Mouse (Mus musculus) hematopoietic stem cell, adult 5-6 weeks (primary cell): ENCODE measurements around the gene Ncan. TPM values are rescaled to one million over a fixed set of nuclear protein-coding genes. Genes with fewer than 3 reads are reported as not detected.

ENCODE experiments used
- total RNA-seq: library from RNA; stranded (forward); fragments of 172-1452, 232-1000 nt; gene quantifications from 2 replicates; pipeline ENCODE4 v1.2.3, GENCODE M21; 2017

Ncan gene
- total RNA-seq, 1 experiment from 2014 or later: not detected

Other genes starting within 250 kb of the Ncan start
- gene Cilp2, start 233.2 kb downstream of the Ncan start, total RNA-seq: 0.25 TPM in 1 of 2 replicates, not detected in the other
- 2.2 TPM in 1 of 2 replicates, not detected in the other for gene Tssk6, start 218.7 kb downstream of the Ncan start, total RNA-seq
- 90.0 and 103 TPM in 2 replicates for gene Ndufa13, start 218.3 kb downstream of the Ncan start, total RNA-seq
- not detected in 2 replicates for gene Yjefn3, start 218.2 kb downstream of the Ncan start, total RNA-seq
- 37.5 and 63.5 TPM in 2 replicates for gene Gatad2a, start 124.5 kb downstream of the Ncan start, total RNA-seq
- gene Mau2, start 78.1 kb downstream of the Ncan start, total RNA-seq: 35.5 and 45.4 TPM in 2 replicates
- 28.4 and 37.7 TPM in 2 replicates for gene Sugp1, start 78.1 kb downstream of the Ncan start, total RNA-seq
- 0.63 TPM in 1 of 2 replicates, not detected in the other for gene Tm6sf2, start 47.9 kb downstream of the Ncan start, total RNA-seq
- 0.31 TPM in 1 of 2 replicates, not detected in the other for gene Hapln4, start 37.4 kb downstream of the Ncan start, total RNA-seq
- 11.4 and 13.9 TPM in 2 replicates for gene Nr2c2ap, start 10.5 kb upstream of the Ncan start, total RNA-seq
- 6.8 and 22.8 TPM in 2 replicates for gene Rfxank, start 18.3 kb upstream of the Ncan start, total RNA-seq
- 39.0 and 43.0 TPM in 2 replicates for gene Borcs8, start 18.6 kb upstream of the Ncan start, total RNA-seq
- gene Mef2b, start 18.8 kb upstream of the Ncan start, total RNA-seq: 0.25 TPM in 1 of 2 replicates, not detected in the other
- 10.8 and 17.1 TPM in 2 replicates for gene Tmem161a, start 51.5 kb upstream of the Ncan start, total RNA-seq
- gene Slc25a42, start 91.4 kb upstream of the Ncan start, total RNA-seq: 1.9 and 4.2 TPM in 2 replicates
- gene Sugp2, start 113.4 kb upstream of the Ncan start, total RNA-seq: 52.8 and 62.7 TPM in 2 replicates
- 3.4 and 4.3 TPM in 2 replicates for gene Armc6, start 113.6 kb upstream of the Ncan start, total RNA-seq
- gene Homer3, start 162.0 kb upstream of the Ncan start, total RNA-seq: 21.1 and 38.2 TPM in 2 replicates
- 96.3 and 103 TPM in 2 replicates for gene Ddx49, start 181.6 kb upstream of the Ncan start, total RNA-seq
- 63.0 and 75.0 TPM in 2 replicates for gene Cope, start 181.6 kb upstream of the Ncan start, total RNA-seq
- 1.2 TPM in 1 of 2 replicates, not detected in the other for gene Cers1, start 194.9 kb upstream of the Ncan start, total RNA-seq
- not detected in 2 replicates for gene Gdf1, start 208.9 kb upstream of the Ncan start, total RNA-seq
- 27.1 and 34.1 TPM in 2 replicates for gene Upf1, start 232.4 kb upstream of the Ncan start, total RNA-seq